8 mouse cellular contexts compared by ENCODE assay signal in the genomic region with DNA sequence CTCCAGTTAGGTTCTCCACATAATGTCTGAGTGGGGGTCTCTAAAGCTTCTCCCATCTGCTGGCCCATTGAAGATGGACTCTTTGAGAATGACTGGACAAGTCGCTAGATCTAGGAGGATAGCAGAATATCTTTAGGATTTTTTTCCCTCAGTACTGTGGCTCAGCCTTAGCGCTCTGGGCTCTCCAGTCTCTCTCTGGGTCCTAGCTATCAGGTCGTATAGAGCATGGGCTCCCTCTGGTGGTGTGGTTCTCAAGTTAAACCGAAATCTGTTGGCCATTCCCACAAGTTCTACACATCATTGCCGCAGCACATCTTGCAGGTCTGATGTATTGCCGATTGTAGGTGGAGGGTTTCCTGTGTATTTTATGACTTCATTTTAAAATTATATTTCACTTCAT.
A peak's percentile ranks its signal among the peaks of the same experiment; 100 is the strongest.
DNase-seq lines count a peak whose midpoint lies in the region; ATAC-seq and TF ChIP-seq lines count a peak whose summit lies in the region.

No protein-coding gene starts in this region.

- ATAC-seq in frontal cortex, adult (ENCODE audit: low TSS enrichment) = peak; percentile 92
- peak; percentile 55; the same call in 1 of the 2 replicates for ATAC-seq in hindbrain, embryonic 16.5 days
- ATAC-seq in megakaryocyte, adult 5-6 weeks (ENCODE audit: poor library complexity, severe bottlenecking) = peak; percentile 85

- no peak overlapping the region for H3K27ac ChIP-seq in cerebellum, adult 2 months (ENCODE audit: insufficient read depth, low read length)
- no peak overlapping the region for H3K27ac ChIP-seq in hindbrain, embryonic 16.5 days (ENCODE audit: low read depth, low read length)

- peak; percentile 92 for DNase-seq in R1 (ENCODE audit: low read depth, low spot score)
- DNase-seq in cerebellum, adult 2 months = peak; percentile 79 to 81
- DNase-seq in layer of hippocampus, postnatal 25 days (ENCODE audit: extremely low spot score in 1 of 2, low spot score in 1 of 2) = peak; percentile 62 to 89
- DNase-seq in right cerebral cortex, postnatal 14 days = peak; percentile 86
- DNase-seq in urinary bladder, postnatal 25 days (ENCODE audit: low spot score) = peak; percentile 64

- H3K27me3 ChIP-seq in cerebellum, adult 2 months (ENCODE audit: control insufficient read depth, insufficient read depth, low read length) = no peaks in the 10 kb centered on the region
- H3K27me3 ChIP-seq in hindbrain, embryonic 16.5 days (replicated peaks; ENCODE audit: control insufficient read depth, insufficient read depth, low read length) = no peaks in the 10 kb centered on the region

- H3K9me3 ChIP-seq in hindbrain, embryonic 16.5 days (ENCODE audit: control insufficient read depth, low read length) = no peaks in the 10 kb centered on the region

- no peak overlapping the region for H3K4me3 ChIP-seq in cerebellum, adult 2 months (replicated peaks; ENCODE audit: insufficient read depth, low read depth, low read length)
- H3K4me3 ChIP-seq in hindbrain, embryonic 16.5 days (ENCODE audit: low read length) = no peak overlapping the region

- no peak for TF ChIP-seq POLR2A in cerebellum, adult 2 months (IDR thresholded peaks at IDR 0.05; ENCODE audit: borderline replicate concordance, insufficient read depth, low read length)

- 53% methylated on average over 6 of the region's 6 CpGs for WGBS in cerebellum, adult 2 months
- 38% methylated on average over 6 of the region's 6 CpGs for WGBS in hindbrain, embryonic 16.5 days

- no peak overlapping the region for H3K4me2 ChIP-seq in hindbrain, embryonic 16.5 days (ENCODE audit: low read length)

- H3K4me1 ChIP-seq in cerebellum, adult 2 months (ENCODE audit: control insufficient read depth, insufficient read depth, low read length) = peaks cover 4% of the 10 kb centered on the region; the same call in 1 of the 2 replicates
- no peaks in the 10 kb centered on the region for H3K4me1 ChIP-seq in hindbrain, embryonic 16.5 days (ENCODE audit: control insufficient read depth, insufficient read depth, low read depth, low read length)

- no peaks in the 10 kb centered on the region for H3K36me3 ChIP-seq in hindbrain, embryonic 16.5 days (ENCODE audit: control insufficient read depth, insufficient read depth, low read length)

- H3K9ac ChIP-seq in hindbrain, embryonic 16.5 days (ENCODE audit: low read depth, low read length) = no peak overlapping the region

- peak; percentile 76 for TF ChIP-seq CTCF in cerebellum, adult 2 months (IDR thresholded peaks at IDR 0.05; ENCODE audit: borderline replicate concordance, insufficient read depth, low read depth, low read length)
